Mouse (Mus musculus) E14TG2a.4 (cell line): ENCODE measurements around the gene Ptrh2.

Experiments
- CTCF ChIP-seq: conservative IDR thresholded peaks from 2 replicates; pipeline ENCODE4 v1.5.1; 2014; ENCODE audit warnings: low read length
- NANOG ChIP-seq: IDR thresholded peaks from 2 replicates; pipeline ENCODE4 v1.6.1; 2014; ENCODE audit warnings: borderline replicate concordance, low read length, mixed read lengths
- POU5F1 ChIP-seq: IDR thresholded peaks from 2 replicates; pipeline ENCODE4 v1.6.1; 2014; ENCODE audit warnings: low read length, borderline replicate concordance

DNA sequence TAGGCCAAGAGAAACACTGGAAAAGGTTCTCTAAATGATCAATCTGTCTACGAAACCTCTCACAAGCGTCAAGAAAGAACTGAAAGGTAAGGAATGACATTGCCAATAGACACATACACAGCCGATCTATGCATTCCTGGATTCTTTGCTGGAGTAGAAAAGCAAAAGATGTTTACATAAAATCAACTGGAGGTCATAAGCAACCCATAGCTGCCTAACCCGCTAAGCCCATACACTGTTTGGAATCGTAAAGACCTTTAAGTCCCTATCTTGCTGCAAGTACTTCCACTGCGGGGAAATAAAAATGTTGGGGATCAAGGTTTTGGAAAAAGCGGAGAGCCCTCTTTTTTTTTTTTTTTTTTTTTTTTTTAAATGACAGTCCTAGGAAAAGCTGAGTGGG lies 924 bp upstream of the Ptrh2 start:
- TF ChIP-seq CTCF (no peak), NANOG (no peak), POU5F1 (no peak)
